Mouse (Mus musculus) liver, embryonic 14.5 days (tissue): ENCODE data around the gene Arpc2. TPM values are rescaled to one million over a fixed set of nuclear protein-coding genes. Genes with fewer than 3 reads are reported as not detected.

Source experiments
- ATAC-seq: fragments of 200-750 bp; cut with Nextera tagmentation; 2 replicates; pipeline ENCODE4 v1.8.0; 2017; ENCODE audit warnings: moderate number of reproducible peaks, mild to moderate bottlenecking, moderate library complexity; ENCODE audit not compliant: insufficient read depth
- DNase-seq, 3 experiments: peaks; one replicate each; pipeline ENCODE4 v3.0.0-alpha.2; 2012 to 2013; ENCODE audit warnings: low read depth in 3 of 3, low spot score in 3 of 3
- H3K27ac ChIP-seq: fragments of 300-500 bp; sonication (generic); 2 replicates; pipeline ENCODE4 v1.5.1; 2014; ENCODE audit warnings: moderate library complexity, mild to moderate bottlenecking, control low read depth, inconsistent platforms
- H3K27me3 ChIP-seq: fragments of 300-500 bp; sonication (generic); 2 replicates; pipeline ENCODE4 v1.6.1; 2014; ENCODE audit warnings: mild to moderate bottlenecking, low read length, moderate library complexity; ENCODE audit not compliant: control insufficient read depth, insufficient read depth
- H3K36me3 ChIP-seq: fragments of 300-500 bp; sonication (generic); replicated peaks from 2 replicates; pipeline ENCODE4 v1.6.1; 2014; ENCODE audit warnings: low read depth; ENCODE audit not compliant: control insufficient read depth, insufficient read depth
- H3K4me1 ChIP-seq, 2 experiments: fragments of 200-500 bp in 1 of 2; fragments of 300-500 bp in 1 of 2; sonication (generic) in 1 of 2; replicated peaks; 2 replicates each; pipeline ENCODE4 v1.6.1; 2012 to 2014; ENCODE audit warnings: antibody characterized with exemption in 1 of 2, inconsistent platforms in 1 of 2, low read length in 1 of 2; ENCODE audit not compliant: control insufficient read depth in 2 of 2, insufficient read depth in 2 of 2
- H3K4me2 ChIP-seq: fragments of 300-500 bp; sonication (generic); 2 replicates; pipeline ENCODE4 v1.6.1; 2014; ENCODE audit warnings: low read depth, mild to moderate bottlenecking, control low read depth, moderate library complexity
- H3K4me3 ChIP-seq, 2 experiments: fragments of 200-500 bp in 1 of 2; fragments of 300-500 bp in 1 of 2; sonication (generic) in 1 of 2; 2 replicates each; pipeline ENCODE4 v1.5.1; 2012 to 2014; ENCODE audit warnings: low read depth in 2 of 2, low read length in 2 of 2, mild to moderate bottlenecking in 2 of 2, control low read depth in 1 of 2, inconsistent platforms in 1 of 2, moderate library complexity in 1 of 2; ENCODE audit not compliant: insufficient read depth in 1 of 2
- H3K9ac ChIP-seq: fragments of 300-500 bp; sonication (generic); replicated peaks from 2 replicates; pipeline ENCODE4 v1.6.1; 2014; ENCODE audit warnings: mild to moderate bottlenecking, control low read depth, moderate library complexity
- H3K9me3 ChIP-seq: fragments of 300-500 bp; sonication (generic); 2 replicates; pipeline ENCODE4 v1.6.1; 2016; ENCODE audit warnings: low read length, mixed read lengths; ENCODE audit not compliant: control insufficient read depth
- CTCF ChIP-seq: IDR thresholded peaks from 2 replicates; pipeline ENCODE4 v1.5.1; 2016; ENCODE audit warnings: antibody characterized with exemption, low read depth, control low read depth
- EP300 ChIP-seq: IDR thresholded peaks from 2 replicates; pipeline ENCODE4 v1.6.1; 2016; ENCODE audit warnings: antibody characterized with exemption, low read depth
- WGBS: fragments of 180-500 bp; shearing (Covaris S2); extraction: QIAGEN DNeasy Blood & Tissue Kit; methylation state at CpG from one replicate; pipeline ENCODE4 v1.1.7; 2014; ENCODE audit not compliant: insufficient replicate concordance; 5-methylcytosine and 5-hydroxymethylcytosine counted together
- polyA plus RNA-seq, 2 experiments: library from polyadenylated mRNA; depleted of rRNA in 1 of 2; stranded (reverse) in 1 of 2; unstranded in 1 of 2; fragments of >200 nt; fragmentation: Nextera tagmentation in 1 of 2; extraction: Ambion mirVana in 1 of 2; gene quantifications; 2 replicates each; pipeline versions ENCODE4 v1.2.1 to v1.2.3; 2012 to 2014

The Arpc2 gene
- polyA plus RNA-seq, 2 experiments = 95.3 to 157 TPM

DNA sequence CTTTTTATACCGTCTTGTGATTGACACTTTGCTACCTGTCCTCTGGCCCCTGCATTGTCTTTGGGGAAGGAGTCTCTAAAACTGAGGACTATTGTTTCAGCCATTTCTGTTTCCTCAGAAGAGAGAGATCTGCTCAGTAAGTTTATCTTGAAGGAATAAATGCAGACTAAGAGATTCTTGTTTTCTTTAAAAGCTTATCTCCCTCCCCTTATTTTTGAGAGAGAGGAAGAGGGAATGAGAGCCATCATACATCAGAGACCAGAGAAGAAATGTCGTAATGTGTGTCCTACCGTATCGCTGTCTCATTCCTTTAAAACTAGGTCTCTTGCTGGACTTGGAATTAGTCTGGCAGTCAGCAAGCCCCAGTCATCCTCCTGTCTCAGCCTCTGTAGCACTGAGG is 4.9 kb downstream of the Arpc2 start:
- no peaks in the 10 kb centered on the region; the same call in 1 of the 2 replicates for H3K36me3 ChIP-seq
- peaks cover 28 to 31% of the 10 kb centered on the region in 2 experiments for H3K4me1 ChIP-seq
- DNase-seq (no peak), ATAC-seq (no peak)
- no peak overlapping the region for H3K9ac ChIP-seq
- no peak overlapping the region for H3K27ac ChIP-seq
- no peak overlapping the region for H3K4me3 ChIP-seq
- TF ChIP-seq CTCF = no peak
- WGBS = 56% methylated on average over 4 of the region's 4 CpGs
- no peaks in the 10 kb centered on the region for H3K27me3 ChIP-seq
- 0 out of 2 replicates have a peak overlapping the region, but pooled peaks have one; percentile 99 for H3K4me2 ChIP-seq
- no peaks in the 10 kb centered on the region for H3K9me3 ChIP-seq

DNA sequence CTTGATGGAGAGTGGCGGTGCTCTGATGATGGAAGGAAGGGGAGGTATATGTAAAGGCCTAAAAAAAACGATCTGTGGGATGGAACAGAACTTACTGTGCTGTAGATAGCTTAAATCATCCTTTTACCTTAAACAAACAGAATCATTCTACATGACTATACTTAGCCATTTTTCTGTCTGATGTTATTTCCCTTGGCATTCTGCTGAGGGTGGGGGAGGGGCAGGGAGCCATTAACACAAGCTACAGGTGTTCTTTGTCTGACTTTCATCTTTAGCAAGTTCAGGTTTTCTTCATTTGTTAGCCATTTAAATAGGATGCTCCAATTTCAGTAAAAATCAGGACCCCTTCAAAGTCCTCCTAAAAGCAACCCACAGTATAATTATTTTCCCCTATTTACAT is 9.6 kb downstream of the Arpc2 start:
- WGBS = 67% methylated on average over 2 of the region's 2 CpGs
- H3K4me1 ChIP-seq = peaks cover 3 to 17% of the 10 kb centered on the region in 2 experiments
- DNase-seq = no peak

DNA sequence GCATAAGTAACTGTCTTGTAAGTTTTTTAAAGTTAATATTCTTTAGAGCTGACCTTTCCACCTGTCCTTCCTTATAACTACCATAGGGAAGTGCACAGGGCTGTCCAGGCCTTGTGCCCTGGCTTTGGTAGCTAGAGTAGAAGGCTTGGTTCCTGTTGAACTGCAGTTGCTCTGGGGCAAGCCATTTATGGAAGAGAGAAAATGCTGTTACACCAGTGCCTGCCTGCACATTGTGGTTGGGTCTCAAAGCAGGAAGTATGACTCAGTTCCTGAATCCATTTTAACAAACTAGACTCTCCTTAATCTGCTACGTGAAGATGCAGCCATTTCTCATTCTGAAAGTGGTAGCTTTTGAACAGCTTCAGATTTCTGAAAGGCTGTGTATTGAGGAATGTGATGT is 12.9 kb downstream of the Arpc2 start:
- Histone ChIP-seq H3K4me2 (peak overlapping the region; percentile 11; the same call in 1 of the 2 replicates), H3K27me3 (no peaks in the 10 kb centered on the region), H3K4me1 (peaks cover 0 to 16% of the 10 kb centered on the region in 2 experiments; a peak in 3 of 4 replicates), H3K9me3 (no peaks in the 10 kb centered on the region), H3K4me3 (no peak overlapping the region), H3K27ac (no peak overlapping the region; the same call in 1 of the 2 replicates), H3K36me3 (peaks cover 47% of the 10 kb centered on the region), H3K9ac (no peak overlapping the region)
- 41% methylated on average over 1 of the region's 1 CpGs for WGBS
- ATAC-seq (peak; percentile 48; the same call in 1 of the 2 replicates), DNase-seq (peak in 1 of 3 experiments; percentile 42)
- no peak for TF ChIP-seq EP300
- TF ChIP-seq CTCF = no peak

More for the DNA sequence above, 9.6 kb downstream of the Arpc2 start:
- ATAC-seq = no peak
- no peak overlapping the region for H3K4me2 ChIP-seq
- no peaks in the 10 kb centered on the region for H3K9me3 ChIP-seq
- H3K9ac ChIP-seq = no peak overlapping the region
- H3K4me3 ChIP-seq = no peak overlapping the region
- H3K27ac ChIP-seq = no peak overlapping the region
- H3K27me3 ChIP-seq = no peaks in the 10 kb centered on the region
- TF ChIP-seq CTCF (no peak), EP300 (no peak)
- H3K36me3 ChIP-seq = peaks cover 20% of the 10 kb centered on the region

DNA sequence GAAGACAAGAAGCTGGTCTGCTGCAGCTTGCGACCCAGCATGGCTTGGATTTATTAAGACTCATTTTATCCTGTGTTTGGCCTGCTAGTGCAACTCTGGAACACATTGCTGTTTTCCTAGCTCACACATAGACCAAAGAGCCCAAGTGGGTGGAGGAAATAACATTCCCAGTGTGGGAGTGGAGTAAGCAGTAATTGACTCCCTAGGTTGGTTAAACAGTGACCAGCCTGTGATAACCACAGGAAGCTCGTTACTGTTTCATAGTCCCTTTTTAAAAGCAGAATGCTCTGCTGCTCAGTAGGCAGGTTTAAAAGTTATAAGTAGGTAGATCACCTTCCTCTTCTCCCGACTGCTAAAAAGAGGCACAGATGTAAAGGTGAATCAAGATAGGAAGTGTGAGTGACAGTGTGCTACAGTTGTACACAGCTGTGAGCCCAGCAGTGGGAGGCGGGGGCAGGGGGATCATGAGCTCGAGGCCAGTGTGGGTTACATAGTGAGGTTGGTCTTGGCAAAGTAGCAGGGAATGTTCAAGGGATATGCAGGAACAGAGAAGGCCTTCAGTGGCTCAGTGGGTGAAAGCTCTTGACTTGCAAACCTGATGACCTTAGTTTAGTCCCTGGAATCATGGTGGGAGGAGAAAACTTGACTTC is 13.6 kb downstream of the Arpc2 start:
- Histone ChIP-seq H3K9me3 (no peaks in the 10 kb centered on the region), H3K36me3 (peaks cover 47% of the 10 kb centered on the region), H3K27ac (peak overlapping the region; percentile 1), H3K27me3 (no peaks in the 10 kb centered on the region), H3K4me2 (peak overlapping the region; percentile 11), H3K4me3 (no peak overlapping the region), H3K9ac (no peak overlapping the region), H3K4me1 (peaks cover 0 to 16% of the 10 kb centered on the region in 2 experiments; a peak in 3 of 4 replicates)
- DNase-seq = no peak
- TF ChIP-seq EP300 = no peak
- no peak for TF ChIP-seq CTCF
- ATAC-seq = peak; percentile 65
- 40% methylated on average over 5 of the region's 5 CpGs for WGBS

DNA sequence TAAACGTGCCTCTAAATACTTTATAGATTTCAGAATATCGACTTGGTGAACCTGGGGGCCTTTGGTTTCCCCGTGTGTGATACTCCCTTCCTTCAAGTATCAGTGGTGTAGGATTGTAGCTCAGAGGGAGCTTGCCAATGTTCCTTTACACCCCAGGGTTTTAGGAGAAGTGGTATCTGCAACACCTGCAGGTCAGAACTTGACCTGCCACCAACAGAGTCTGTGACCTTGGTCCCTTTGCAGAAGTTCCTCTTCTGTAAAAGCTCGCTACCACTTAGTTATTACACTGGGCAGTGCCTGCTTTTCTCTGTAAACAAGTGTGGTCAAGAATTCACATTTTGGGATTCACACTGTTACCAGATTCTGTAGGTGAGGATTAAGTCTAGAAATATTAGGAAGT is 14.2 kb downstream of the Arpc2 start:
- no peak overlapping the region for H3K4me3 ChIP-seq
- TF ChIP-seq CTCF = no peak
- TF ChIP-seq EP300 = no peak
- H3K27me3 ChIP-seq = no peaks in the 10 kb centered on the region
- ATAC-seq (no peak), DNase-seq (no peak)
- H3K36me3 ChIP-seq = peaks cover 51% of the 10 kb centered on the region
- H3K9ac ChIP-seq = no peak overlapping the region
- WGBS = 70% methylated on average over 4 of the region's 4 CpGs
- no peak overlapping the region for H3K27ac ChIP-seq
- H3K9me3 ChIP-seq = no peaks in the 10 kb centered on the region
- H3K4me1 ChIP-seq = peaks cover 0 to 16% of the 10 kb centered on the region in 2 experiments; a peak in 3 of 4 replicates
- H3K4me2 ChIP-seq = no peak overlapping the region
